Mouse (Mus musculus) heart, postnatal 25 days (tissue): ENCODE measurements around the gene Cdc14b. TPM values are rescaled to one million over a fixed set of nuclear protein-coding genes. Genes with fewer than 3 reads are reported as not detected.

Source experiments
- DNase-seq: peaks from one replicate; pipeline ENCODE4 v3.0.0; 2022; ENCODE audit warnings: low spot score
- intact Hi-C: fragments of 180-260 bp; cut with DNase I; formaldehyde crosslinking; loops from one replicate; pipeline ENCODE4 v1.15.1; 2025
- total RNA-seq, 2 experiments: library from RNA; stranded (reverse); gene quantifications; 2 replicates each; pipeline ENCODE4 v1.2.3; 2021

The Cdc14b gene
- total RNA-seq, 2 experiments from 2014 or later, result 7.0 to 9.0 TPM

DNA sequence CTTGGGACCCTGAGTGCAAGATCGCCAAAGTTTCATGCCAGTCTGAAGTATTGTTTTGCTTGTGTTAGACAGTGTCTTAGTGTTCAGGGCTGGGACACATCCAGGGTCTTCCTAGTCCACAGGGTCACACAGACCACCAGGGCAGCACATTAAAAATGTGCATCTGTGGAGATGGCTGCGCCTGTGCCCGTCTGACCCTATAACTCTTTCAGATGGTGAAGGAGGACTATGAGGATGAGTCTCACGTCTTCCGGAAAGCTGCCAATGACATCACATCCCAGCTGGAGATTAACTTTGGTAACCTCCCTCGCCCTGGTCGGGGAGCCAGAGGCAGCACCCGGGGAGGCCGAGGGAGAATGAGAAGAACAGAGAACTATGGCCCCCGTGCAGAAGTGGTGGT is 90.7 kb downstream of the Cdc14b start:
- intact Hi-C loops, result no loop called here
- no peak for DNase-seq

DNA sequence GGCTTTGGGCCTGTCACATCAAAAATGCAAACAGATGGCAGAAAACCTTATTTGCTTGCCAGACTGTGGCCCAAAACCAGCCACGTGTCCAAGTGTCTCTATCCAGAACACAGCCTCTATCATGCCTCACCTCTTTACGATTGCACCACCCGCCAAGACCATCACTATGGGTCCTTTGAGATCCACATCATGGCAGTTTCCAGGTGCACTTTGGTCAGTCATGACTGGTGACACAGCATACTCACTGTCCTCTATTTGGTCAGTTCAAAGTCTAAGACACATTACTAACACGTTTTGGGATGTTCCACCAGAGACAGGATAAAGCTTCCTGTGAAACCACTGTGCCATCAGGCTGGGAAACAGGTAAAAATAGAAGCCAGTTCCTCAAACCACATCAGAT is 91.5 kb downstream of the Cdc14b start:
- intact Hi-C loops, result no loop called here
- no peak for DNase-seq

DNA sequence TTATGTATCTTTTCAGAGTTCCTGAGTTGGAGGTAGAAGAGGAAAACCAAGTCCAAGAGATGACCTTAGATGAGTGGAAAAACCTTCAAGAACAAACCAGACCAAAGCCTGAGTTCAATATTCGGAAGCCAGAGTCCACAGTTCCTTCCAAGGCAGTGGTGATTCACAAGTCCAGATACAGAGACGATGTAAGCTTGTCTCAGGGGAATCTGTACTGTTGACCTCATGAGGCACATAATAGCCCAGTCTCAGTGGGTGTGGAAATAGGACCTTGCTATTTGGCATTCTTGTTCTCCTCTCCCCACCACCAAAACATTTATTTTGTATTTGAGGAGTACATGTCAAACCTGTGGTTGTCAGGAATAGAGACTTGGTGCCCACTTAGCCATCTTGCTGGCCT is 93.0 kb downstream of the Cdc14b start:
- DNase-seq, result no peak
- intact Hi-C loops, result no loop called here

DNA sequence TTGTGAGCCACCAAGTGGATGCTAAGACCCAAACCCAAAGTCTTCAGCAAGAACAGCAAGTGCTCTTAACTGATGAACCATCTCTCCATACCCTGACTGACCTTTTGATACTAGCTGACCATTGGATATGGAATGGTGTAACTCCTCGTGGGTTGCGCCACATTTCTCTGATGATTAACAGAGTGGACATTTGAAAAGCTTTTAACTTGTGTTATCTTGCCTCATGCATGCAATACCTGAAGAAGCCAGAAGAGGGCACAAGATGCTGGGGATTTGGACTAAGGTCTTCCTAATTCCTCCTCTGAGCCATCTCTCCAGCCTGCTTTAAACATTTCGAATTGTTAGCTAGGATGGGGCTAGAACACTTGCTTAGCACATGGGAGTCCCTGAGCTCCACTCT is 94.2 kb downstream of the Cdc14b start:
- DNase-seq, result no peak
- intact Hi-C loops, result loop anchor here (2.0 kb wide), 1 partner anchor 126 kb away; no protein-coding TSS in a partner anchor

DNA sequence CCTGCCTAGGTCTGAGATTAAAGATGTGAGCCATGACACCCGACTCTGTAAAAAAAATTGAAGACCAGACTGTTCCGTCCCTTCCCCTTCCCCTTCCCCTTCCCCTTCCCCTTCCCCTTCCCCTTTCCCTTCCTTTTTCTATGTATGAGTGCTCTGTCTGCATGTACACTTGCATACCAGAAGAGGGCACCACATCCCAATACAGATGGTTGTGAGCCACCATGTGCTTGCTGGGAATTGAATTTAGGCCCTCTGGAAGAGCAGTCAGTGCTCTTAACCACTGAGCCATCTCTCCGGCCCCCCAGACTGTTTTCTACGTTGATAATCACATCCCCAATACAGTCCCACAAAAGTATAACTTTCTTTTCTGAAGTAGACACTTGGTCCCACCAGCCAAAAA is 94.8 kb downstream of the Cdc14b start:
- DNase-seq, result no peak
- intact Hi-C loops, result loop anchor here (2.0 kb wide), 1 partner anchor 127 kb away; no protein-coding TSS in a partner anchor

DNA sequence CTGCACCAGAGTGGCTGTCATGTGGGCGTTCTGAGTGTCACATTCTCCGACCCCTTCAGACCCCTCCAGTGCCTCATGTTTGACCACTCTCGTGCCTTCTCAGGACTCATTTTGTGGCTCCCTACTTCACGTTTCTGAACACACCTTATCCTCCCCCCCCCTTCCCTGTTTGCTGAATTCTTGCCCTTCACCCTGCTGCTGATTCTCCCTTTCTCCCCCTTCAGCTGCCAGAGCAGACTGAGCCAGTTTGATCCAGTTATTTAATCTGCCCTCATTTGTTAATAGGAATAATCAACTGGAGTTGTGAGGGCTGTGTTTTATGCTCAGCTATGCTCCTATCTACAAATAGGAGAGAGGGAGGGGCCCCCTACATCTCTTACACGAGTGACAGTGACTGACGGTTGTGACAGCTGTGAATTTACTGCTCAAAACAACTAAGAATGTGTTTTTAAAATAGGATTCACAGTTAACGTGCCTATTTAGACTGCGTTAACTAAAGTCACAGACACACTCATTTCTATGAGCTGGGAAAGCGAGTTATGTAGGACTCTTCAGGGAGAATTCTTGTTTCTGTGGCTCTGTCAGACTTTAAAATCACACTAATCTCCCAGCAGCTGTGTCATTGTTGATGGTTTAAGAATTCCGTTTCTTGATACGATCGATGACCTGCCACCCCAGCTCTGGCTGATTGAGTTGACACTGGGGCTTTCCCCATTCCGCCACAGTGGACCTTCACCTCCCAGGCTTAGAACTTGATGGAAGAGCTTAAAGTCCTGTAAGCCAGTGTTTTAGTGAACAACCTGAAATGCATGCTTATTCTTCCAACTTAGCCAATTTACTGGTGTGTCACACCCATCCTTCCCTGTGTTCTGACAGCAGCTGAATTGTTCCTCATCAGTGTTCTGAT is 96.1 kb downstream of the Cdc14b start:
- intact Hi-C loops, result no loop called here
- DNase-seq, result no peak

DNA sequence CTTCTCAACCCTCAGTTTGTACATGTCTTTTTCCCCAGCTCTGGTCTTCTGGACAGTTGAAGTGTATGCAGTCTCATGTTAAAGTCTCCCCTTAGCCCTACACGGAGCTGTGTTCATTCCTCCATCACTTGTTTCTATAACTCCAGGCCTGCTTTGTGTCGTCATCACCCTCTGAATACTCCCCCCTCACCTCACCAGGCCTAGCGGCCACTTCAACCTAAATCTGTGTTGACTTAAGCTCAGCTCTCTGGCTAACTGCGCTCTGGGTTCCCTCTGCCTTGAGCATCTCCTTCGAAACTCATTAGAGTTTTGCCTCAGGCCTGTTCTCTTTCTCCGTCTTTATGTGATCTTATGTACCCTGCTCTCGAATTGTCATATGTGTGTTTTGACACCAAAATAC is 97.1 kb downstream of the Cdc14b start:
- intact Hi-C loops, result no loop called here
- DNase-seq, result no peak

DNA sequence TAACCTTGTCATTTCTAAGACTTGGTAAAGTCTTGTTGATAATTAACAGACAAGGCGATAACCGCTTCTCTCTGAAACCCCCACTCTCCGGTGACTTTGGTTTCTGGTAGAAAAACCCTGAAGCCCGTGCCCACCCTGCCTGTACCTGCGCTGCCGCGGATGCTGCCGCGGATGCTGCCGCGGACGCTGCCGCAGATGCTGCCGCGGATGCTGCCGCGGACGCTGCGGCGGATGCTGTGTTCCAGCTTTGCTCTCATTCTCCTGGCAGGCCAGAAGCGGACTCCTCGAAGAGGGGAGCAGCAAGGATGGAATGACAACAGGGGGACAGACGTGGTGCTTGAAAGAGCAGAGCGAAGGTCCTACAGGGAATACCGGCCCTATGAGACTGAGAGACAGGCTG is 105.3 kb downstream of the Cdc14b start:
- intact Hi-C loops, result no loop called here
- DNase-seq, result no peak

DNA sequence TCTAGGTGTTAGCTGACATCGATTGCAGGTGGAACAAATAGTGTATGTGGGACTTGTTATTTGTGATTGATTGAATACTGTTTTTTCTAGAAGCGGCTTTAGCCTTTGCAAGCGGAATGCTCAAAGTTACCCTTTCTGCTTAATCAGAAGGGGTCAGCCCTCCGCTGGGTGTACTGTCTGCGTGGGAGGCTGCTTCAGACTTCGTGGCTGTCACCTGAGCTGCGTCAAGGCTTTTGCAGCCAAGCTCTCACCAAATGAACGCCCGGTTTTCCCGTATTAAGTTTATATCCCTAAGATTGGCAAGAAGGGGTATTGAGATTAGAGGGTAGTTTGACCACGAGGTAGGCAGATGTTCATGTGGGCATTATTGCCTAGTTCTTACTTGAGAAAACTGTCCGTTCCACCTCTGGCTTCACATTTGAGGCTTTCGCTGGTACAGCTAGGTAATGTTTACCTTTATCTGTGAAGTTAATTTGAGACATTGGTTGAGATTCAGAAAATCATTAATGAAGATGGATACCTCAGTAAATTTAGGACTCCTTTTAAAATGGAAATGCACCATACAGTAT is 111.9 kb downstream of the Cdc14b start:
- intact Hi-C loops, result no loop called here
- DNase-seq, result no peak

DNA sequence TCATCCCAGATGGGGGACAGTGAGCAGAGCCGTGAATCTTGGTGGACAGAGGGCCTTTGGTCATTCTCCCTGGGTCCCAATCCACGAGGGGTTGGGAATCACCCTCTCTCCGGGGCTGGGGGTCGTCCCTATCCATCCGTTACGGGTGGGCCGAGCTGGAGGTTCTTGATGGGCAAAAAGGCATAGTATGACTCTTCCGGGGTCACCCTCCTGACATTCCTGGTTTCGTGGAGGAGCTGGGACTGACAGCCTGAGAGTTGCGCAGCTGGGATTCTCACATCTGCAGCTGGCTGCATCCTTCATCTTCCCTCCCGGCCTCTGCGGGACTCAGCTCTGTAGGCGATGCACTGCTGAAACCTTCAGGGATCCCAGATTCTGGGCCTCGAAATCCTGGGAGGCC is 112.5 kb downstream of the Cdc14b start:
- intact Hi-C loops, result no loop called here
- DNase-seq, result no peak

DNA sequence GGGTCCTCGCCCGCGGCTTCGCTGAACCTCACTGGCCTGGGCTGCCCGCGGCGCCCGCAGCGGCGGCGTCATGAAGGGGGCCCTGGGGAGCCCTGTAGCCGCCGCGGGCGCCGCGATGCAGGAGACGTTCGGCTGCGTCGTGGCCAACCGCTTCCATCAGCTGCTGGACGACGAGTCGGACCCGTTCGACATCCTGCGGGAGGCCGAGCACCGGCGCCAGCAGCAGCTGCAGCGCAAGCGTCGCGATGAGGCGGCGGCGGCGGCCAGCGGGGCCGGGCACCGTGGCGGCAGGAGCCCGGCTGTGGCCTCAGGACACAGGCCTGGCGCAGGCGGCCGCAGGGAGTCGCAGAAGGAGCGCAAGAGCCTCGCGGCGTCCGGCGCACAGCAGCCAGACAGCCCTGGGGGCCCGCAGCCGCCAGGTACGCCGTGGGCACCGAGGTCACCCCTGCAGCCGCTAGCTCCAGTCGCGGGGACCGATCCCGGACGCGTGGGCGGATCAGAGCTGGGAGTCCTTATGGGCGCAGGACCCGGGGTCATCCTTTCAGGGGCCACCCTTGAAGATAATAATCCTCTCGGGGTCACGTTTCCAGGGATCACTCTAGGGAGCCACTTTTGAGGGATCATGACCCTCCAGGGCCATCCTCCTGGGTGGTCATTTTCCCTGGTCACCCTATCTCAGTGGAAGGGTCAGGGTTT is 113.0 kb downstream of the Cdc14b start:
- intact Hi-C loops, result no loop called here
- peak; percentile 12 for DNase-seq

DNA sequence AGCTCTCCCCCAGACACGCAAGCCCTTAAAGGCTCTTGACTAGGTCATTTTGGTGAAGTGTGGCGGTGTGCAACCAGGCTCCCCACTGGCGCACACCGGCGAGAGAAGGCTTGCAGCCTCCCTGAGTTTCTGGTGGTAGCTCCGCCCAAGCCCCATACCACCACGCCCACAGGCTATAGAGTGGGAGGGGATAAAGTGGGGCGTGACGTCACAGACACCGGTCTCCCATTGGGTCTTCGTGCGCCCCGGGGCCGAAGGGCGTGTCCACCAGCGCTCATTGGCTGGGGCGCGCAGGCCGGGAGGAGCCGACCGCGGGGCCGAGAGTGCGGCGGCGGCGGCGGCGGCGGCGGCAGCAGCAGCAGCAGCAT is 113.6 kb downstream of the Cdc14b start, which contains the start of gene Habp4:
Gene Habp4, plus strand, starts transcription at position 277 of the 368 bp plus-strand sequence.
- peak; percentile 96 for DNase-seq
- intact Hi-C loops, result no loop called here

DNA sequence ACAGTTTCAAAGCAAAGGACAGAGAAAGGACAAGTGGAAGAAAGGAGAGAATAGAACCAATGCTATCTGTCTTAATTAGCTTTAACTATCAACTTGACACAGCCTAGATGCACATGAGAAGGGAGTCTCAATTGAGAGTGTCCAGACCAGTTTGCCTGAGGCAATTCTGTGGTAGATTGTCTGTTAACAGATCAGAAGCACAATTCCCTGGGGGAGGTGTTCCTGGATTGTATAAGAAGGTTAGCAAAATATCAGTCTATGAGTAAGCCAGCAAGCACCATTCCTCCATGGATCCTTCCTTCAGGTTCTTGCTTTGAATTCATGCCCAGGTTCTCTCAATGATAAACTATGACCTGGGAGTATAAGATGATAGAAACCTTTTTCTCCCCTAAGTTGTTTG is 118.1 kb downstream of the Cdc14b start:
- intact Hi-C loops, result loop anchor here (10.0 kb wide), 1 partner anchor 592 kb away; no protein-coding TSS in a partner anchor

DNA sequence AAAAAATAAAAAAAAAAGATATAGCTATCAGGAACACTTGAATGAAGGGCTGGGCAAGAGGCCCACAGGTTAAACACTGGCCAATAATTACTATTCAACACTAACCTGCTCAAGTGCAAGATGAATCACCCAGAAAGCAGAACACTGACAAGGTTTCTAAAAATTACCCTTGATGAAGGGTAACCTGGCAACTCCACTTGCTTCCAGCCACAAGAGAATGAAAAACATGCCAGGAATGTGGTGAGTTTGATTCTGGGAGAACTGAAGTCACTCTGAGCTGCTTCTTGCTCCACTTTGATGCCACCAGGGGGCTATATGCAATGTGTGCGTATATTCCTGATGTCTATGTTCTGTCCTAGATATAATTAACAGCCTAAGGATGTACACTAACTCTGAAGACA is 119.9 kb downstream of the Cdc14b start:
- DNase-seq, result no peak
- intact Hi-C loops, result loop anchor here (10.0 kb wide), 1 partner anchor 590 kb away; no protein-coding TSS in a partner anchor

More for the DNA sequence above, 118.1 kb downstream of the Cdc14b start:
- no peak for DNase-seq

DNA sequence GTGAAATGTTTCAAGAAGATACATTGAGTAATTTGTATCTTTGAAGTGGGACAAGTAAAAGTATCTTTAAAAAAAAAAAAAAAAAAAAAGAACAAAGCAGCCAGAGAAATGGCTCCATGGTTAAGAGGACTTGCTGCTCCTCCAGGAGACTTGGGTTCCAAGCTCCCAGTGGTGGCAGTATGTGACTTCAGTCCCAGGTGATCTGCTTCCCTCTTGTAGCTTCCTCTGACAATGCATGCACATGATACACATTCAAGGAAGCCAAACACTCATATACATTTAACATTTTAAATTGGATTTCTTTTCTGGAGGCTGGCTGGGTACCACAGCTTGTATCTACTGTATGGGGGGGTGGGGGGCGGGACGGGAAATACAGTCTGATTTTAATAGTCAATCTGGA is 120.4 kb downstream of the Cdc14b start:
- DNase-seq, result no peak
- intact Hi-C loops, result loop anchor here (10.0 kb wide), 1 partner anchor 590 kb away; no protein-coding TSS in a partner anchor

DNA sequence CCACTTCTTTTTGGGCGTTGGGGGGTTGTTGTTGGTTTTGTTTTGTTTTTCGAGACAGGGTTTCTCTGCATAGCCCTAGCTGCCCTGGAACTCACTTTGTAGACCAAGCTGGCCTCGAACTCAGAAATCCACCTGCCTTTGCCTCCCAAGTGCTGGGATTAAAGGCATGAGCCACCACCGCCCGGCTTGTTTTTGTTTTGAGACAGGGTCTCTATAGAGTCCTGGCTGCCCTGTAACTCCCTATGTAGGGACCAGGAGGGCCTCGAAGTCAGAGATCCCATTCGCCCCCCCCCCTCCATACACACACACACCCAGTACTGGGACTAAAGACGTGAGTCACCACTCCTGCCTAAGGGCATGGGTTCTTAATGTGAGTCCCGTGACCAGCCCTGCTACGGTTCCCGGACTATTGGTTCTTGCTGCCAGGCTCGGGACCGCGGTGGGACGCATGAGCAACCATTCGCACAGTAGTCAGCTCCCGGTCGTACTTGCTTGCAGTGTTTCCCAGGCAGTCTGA is 121.3 kb downstream of the Cdc14b start:
- intact Hi-C loops, result loop anchor here (10.0 kb wide), 1 partner anchor 589 kb away; no protein-coding TSS in a partner anchor
- peak; percentile 34 for DNase-seq

DNA sequence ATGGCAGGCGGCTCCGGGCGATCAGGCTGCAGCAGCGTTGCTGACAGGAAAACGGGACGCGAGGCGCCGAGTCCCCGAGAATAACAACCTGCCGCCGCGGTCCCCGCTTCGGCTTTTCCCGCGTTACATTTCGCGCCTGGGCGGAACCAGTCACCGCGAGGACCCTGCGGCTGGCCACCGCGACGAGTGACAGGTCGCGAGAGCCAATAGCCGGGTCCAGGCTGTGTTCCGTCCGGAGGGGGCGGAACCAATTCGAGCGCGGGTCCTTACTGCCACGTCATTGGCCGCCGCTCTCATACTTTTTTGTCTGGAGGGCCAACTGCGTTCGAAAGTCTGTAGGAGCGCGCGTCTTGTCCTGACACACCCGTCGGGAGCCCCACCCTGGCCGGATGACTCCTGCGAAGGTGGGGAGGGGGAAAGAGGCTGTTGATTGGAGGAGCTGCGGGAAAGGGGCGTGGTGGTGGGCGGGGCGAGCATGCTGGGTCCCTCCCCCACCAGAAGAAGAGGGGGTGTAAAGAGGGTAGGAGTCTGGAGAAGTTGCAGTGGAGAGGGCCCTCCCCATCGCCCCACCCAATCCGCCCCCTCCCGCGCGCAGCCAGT is 121.9 kb downstream of the Cdc14b start, which contains the start of gene Zfp367:
Gene Zfp367, minus strand, starts transcription at position 120 of the 600 bp plus-strand sequence.
- DNase-seq, result peak; percentile 99
- intact Hi-C loops, result loop anchor here (10.0 kb wide), 1 partner anchor 588 kb away; no protein-coding TSS in a partner anchor

DNA sequence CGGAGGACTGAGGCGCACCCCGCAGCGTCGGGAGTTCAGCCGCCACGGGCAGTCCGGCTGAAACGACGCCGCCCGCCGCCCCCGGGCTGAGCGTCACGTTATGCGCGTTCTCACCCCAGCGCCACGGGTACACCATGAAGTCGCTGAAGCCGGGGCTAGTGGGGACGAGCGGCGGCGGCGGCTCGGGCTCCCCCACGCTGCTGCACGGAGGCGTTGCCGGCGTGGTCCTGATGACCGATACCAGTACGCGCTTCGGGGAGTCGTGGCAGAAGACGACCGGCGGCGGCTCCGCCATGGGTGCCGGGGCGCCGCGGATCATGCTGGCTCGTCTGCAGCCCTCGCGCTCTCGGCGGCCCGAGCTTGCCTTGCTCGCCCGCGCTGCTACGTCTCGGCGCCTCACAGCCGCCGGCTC is 122.4 kb downstream of the Cdc14b start:
- intact Hi-C loops, result loop anchor here (10.0 kb wide), 1 partner anchor 588 kb away; no protein-coding TSS in a partner anchor
- peak; percentile 14 for DNase-seq

DNA sequence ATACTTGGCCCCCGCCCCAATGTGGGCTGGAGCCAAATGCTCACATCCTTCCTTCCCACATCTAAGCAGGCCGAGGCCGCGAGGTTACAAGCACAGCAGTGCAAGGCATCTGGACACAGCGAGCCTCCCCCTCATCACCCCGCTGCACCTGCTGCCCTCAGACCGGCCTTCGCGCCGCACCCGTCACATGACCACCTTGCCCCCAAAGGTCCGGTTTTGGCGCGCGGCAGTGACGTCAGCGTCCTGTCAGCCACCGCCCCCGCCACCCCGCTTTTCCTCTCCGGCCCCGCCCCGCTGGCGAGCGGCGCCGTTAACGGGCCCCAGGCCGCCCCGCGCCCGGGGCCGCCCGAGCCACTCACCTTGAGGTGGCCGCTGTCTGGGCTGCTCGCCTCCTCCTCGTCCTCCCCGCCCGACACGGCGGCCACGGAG is 122.8 kb downstream of the Cdc14b start:
- intact Hi-C loops, result loop anchor here (10.0 kb wide), 1 partner anchor 587 kb away; no protein-coding TSS in a partner anchor
- DNase-seq, result peak; percentile 76
